Mouse (Mus musculus) CH12.LX (cell line): ENCODE measurements around the gene Cyfip2. TPM values are rescaled to one million over a fixed set of nuclear protein-coding genes. Genes with fewer than 3 reads are reported as not detected.

Source experiments
- DNase-seq: peaks from one replicate; pipeline ENCODE4 v3.0.0-alpha.2; 2013; ENCODE audit errors: extremely low read depth
- H3K27ac ChIP-seq: 2 replicates; pipeline ENCODE4 v1.5.1; 2012; ENCODE audit warnings: low read depth, mild to moderate bottlenecking, control low read depth, moderate library complexity; ENCODE audit not compliant: insufficient read depth
- H3K27me3 ChIP-seq: replicated peaks from 2 replicates; pipeline ENCODE3; 2012; ENCODE audit warnings: inconsistent platforms
- H3K36me3 ChIP-seq, 2 experiments: replicated peaks in 1 of 2; 2 replicates each; pipeline versions ENCODE3 to v1.6.1; 2012; ENCODE audit warnings: inconsistent platforms in 1 of 2, low read length in 1 of 2, mild to moderate bottlenecking in 1 of 2, mixed read lengths in 1 of 2, moderate library complexity in 1 of 2; ENCODE audit not compliant: control insufficient read depth in 1 of 2, insufficient read depth in 1 of 2
- H3K4me1 ChIP-seq, 2 experiments: 2 replicates each; pipeline ENCODE4 v1.6.1; 2012; ENCODE audit warnings: inconsistent platforms in 1 of 2, moderate library complexity in 1 of 2; ENCODE audit not compliant: insufficient read depth in 2 of 2, control insufficient read depth in 1 of 2
- H3K4me2 ChIP-seq: 2 replicates; pipeline ENCODE4 v1.6.1; 2012; ENCODE audit warnings: low read depth, mild to moderate bottlenecking, control low read depth; ENCODE audit not compliant: poor library complexity, insufficient read depth, severe bottlenecking
- H3K4me3 ChIP-seq, 3 experiments: fragments of 150-350 bp in 1 of 3; sonication (generic) in 1 of 3; replicated peaks in 1 of 3; 2 replicates each; pipeline versions ENCODE3 to v1.5.1; 2011 to 2012; ENCODE audit warnings: low read depth in 2 of 3, low read length in 2 of 3, mild to moderate bottlenecking in 2 of 3, moderate library complexity in 2 of 3, control low read depth in 1 of 3, improper control_type of control experiment in 1 of 3, inconsistent platforms in 1 of 3, mixed read lengths in 1 of 3; ENCODE audit not compliant: poor library complexity in 1 of 3
- H3K79me2 ChIP-seq: replicated peaks from 2 replicates; pipeline ENCODE4 v1.6.1; 2012; ENCODE audit warnings: mild to moderate bottlenecking, moderate library complexity; ENCODE audit not compliant: control insufficient read depth, poor library complexity, insufficient read depth, severe bottlenecking; ENCODE audit errors: extremely low read depth
- H3K9ac ChIP-seq: 2 replicates; pipeline ENCODE4 v1.6.1; 2012; ENCODE audit warnings: low read depth, mild to moderate bottlenecking, control low read depth, moderate library complexity; ENCODE audit not compliant: insufficient read depth
- H3K9me3 ChIP-seq: replicated peaks from 2 replicates; pipeline ENCODE3; 2012; ENCODE audit warnings: low read length, inconsistent platforms, mixed read lengths
- BHLHE40 ChIP-seq: IDR thresholded peaks from 2 replicates; pipeline ENCODE4 v1.6.1; 2011; ENCODE audit warnings: mild to moderate bottlenecking, low read depth, low read length, improper control_type of control experiment
- CHD1 ChIP-seq: IDR thresholded peaks from 2 replicates; pipeline ENCODE4 v1.6.1; 2012; ENCODE audit warnings: low read depth, low read length, improper control_type of control experiment, inconsistent platforms
- E2F4 ChIP-seq: IDR thresholded peaks from 2 replicates; pipeline ENCODE4 v1.6.1; 2011; ENCODE audit warnings: low read depth, low read length, improper control_type of control experiment; ENCODE audit not compliant: insufficient replicate concordance
- ELF1 ChIP-seq: IDR thresholded peaks from 2 replicates; pipeline ENCODE4 v1.6.1; 2014; ENCODE audit warnings: low read depth, mild to moderate bottlenecking, inconsistent platforms, low read length, improper control_type of control experiment
- EP300 ChIP-seq: IDR thresholded peaks from 2 replicates; pipeline ENCODE4 v1.6.1; 2011; ENCODE audit warnings: low read length, improper control_type of control experiment
- ETS1 ChIP-seq: conservative IDR thresholded peaks from 2 replicates; pipeline ENCODE4 v1.6.1; 2012; ENCODE audit warnings: low read depth, mild to moderate bottlenecking, inconsistent platforms, low read length, improper control_type of control experiment, moderate library complexity
- GABPA ChIP-seq: IDR thresholded peaks from 2 replicates; pipeline ENCODE4 v1.6.1; 2012; ENCODE audit warnings: low read depth, low read length, improper control_type of control experiment, inconsistent platforms; ENCODE audit not compliant: insufficient replicate concordance
- HCFC1 ChIP-seq: IDR thresholded peaks from 2 replicates; pipeline ENCODE4 v1.6.1; 2012; ENCODE audit warnings: low read depth, mild to moderate bottlenecking, inconsistent platforms, low read length, improper control_type of control experiment
- IRF4 ChIP-seq: IDR thresholded peaks from 2 replicates; pipeline ENCODE4 v1.6.1; 2014; ENCODE audit warnings: low read depth, mild to moderate bottlenecking, inconsistent platforms, low read length, improper control_type of control experiment
- JUN ChIP-seq: IDR thresholded peaks from 2 replicates; pipeline ENCODE4 v1.6.1; 2011; ENCODE audit warnings: low read depth, mild to moderate bottlenecking, low read length, improper control_type of control experiment, moderate library complexity; ENCODE audit not compliant: insufficient read depth
- JUND ChIP-seq: conservative IDR thresholded peaks from 2 replicates; pipeline ENCODE4 v1.6.1; 2011; ENCODE audit warnings: low read depth, low read length, improper control_type of control experiment
- KAT2A ChIP-seq: IDR thresholded peaks from 2 replicates; pipeline ENCODE4 v1.6.1; 2012; ENCODE audit warnings: low read length, improper control_type of control experiment, inconsistent platforms; ENCODE audit not compliant: insufficient replicate concordance
- MAFK ChIP-seq: IDR thresholded peaks from 2 replicates; pipeline ENCODE4 v1.6.1; 2011; ENCODE audit warnings: low read length, improper control_type of control experiment; ENCODE audit not compliant: insufficient replicate concordance
- MAX ChIP-seq: IDR thresholded peaks from 2 replicates; pipeline ENCODE4 v1.6.1; 2011; ENCODE audit warnings: low read length, improper control_type of control experiment
- MAZ ChIP-seq: IDR thresholded peaks from 2 replicates; pipeline ENCODE4 v1.6.1; 2012; ENCODE audit warnings: low read depth, mild to moderate bottlenecking, inconsistent platforms, low read length, improper control_type of control experiment, moderate library complexity
- MEF2A ChIP-seq: IDR thresholded peaks from 2 replicates; pipeline ENCODE4 v1.6.1; 2014; ENCODE audit warnings: low read depth, mild to moderate bottlenecking, inconsistent platforms, low read length, improper control_type of control experiment, borderline replicate concordance
- MXI1 ChIP-seq: IDR thresholded peaks from 2 replicates; pipeline ENCODE4 v1.6.1; 2011; ENCODE audit warnings: mild to moderate bottlenecking, low read depth, low read length, improper control_type of control experiment
- MYC ChIP-seq: IDR thresholded peaks from 2 replicates; pipeline ENCODE4 v1.6.1; 2011; ENCODE audit warnings: low read depth, mild to moderate bottlenecking, improper control_type of control experiment, low read length
- NELFE ChIP-seq: IDR thresholded peaks from 2 replicates; pipeline ENCODE4 v1.6.1; 2011; ENCODE audit warnings: low read depth, low read length, improper control_type of control experiment
- NRF1 ChIP-seq: IDR thresholded peaks from 2 replicates; pipeline ENCODE4 v1.6.1; 2014; ENCODE audit warnings: low read depth, mild to moderate bottlenecking, inconsistent platforms, low read length, improper control_type of control experiment, moderate library complexity
- PAX5 ChIP-seq: IDR thresholded peaks from 2 replicates; pipeline ENCODE4 v1.6.1; 2012; ENCODE audit warnings: low read length, inconsistent platforms, mixed read lengths
- POLR2A ChIP-seq: IDR thresholded peaks from 2 replicates; pipeline ENCODE4 v1.6.1; 2011; ENCODE audit warnings: low read depth, mild to moderate bottlenecking, improper control_type of control experiment, low read length
- POLR2AphosphoS2 ChIP-seq: IDR thresholded peaks from 2 replicates; pipeline ENCODE4 v1.6.1; 2011; ENCODE audit warnings: low read depth, low read length, improper control_type of control experiment
- RAD21 ChIP-seq: IDR thresholded peaks from 2 replicates; pipeline ENCODE4 v1.6.1; 2011; ENCODE audit warnings: low read depth, mild to moderate bottlenecking, low read length, improper control_type of control experiment, moderate library complexity
- RCOR1 ChIP-seq: conservative IDR thresholded peaks from 2 replicates; pipeline ENCODE4 v1.6.1; 2012; ENCODE audit warnings: low read depth, mild to moderate bottlenecking, inconsistent platforms, low read length, improper control_type of control experiment
- SIN3A ChIP-seq: IDR thresholded peaks from 2 replicates; pipeline ENCODE4 v1.6.1; 2012; ENCODE audit warnings: low read length, improper control_type of control experiment, inconsistent platforms
- SMC3 ChIP-seq: IDR thresholded peaks from 2 replicates; pipeline ENCODE4 v1.6.1; 2011; ENCODE audit warnings: low read depth, low read length, improper control_type of control experiment
- TBP ChIP-seq: conservative IDR thresholded peaks from 2 replicates; pipeline ENCODE4 v1.6.1; 2011; ENCODE audit warnings: low read depth, low read length, improper control_type of control experiment
- TCF12 ChIP-seq: IDR thresholded peaks from 2 replicates; pipeline ENCODE4 v1.6.1; 2014; ENCODE audit warnings: low read depth, mild to moderate bottlenecking, inconsistent platforms, low read length, improper control_type of control experiment
- UBTF ChIP-seq: IDR thresholded peaks from 2 replicates; pipeline ENCODE4 v1.6.1; 2012; ENCODE audit warnings: low read depth, mild to moderate bottlenecking, inconsistent platforms, low read length, improper control_type of control experiment, moderate library complexity
- ZC3H11A ChIP-seq: IDR thresholded peaks from 2 replicates; pipeline ENCODE4 v1.6.1; 2012; ENCODE audit warnings: low read depth, mild to moderate bottlenecking, inconsistent platforms, low read length, improper control_type of control experiment
- ZKSCAN1 ChIP-seq: IDR thresholded peaks from 2 replicates; pipeline ENCODE4 v1.6.1; 2012; ENCODE audit warnings: low read depth, inconsistent platforms, low read length, improper control_type of control experiment, borderline replicate concordance
- ZMIZ1 ChIP-seq: IDR thresholded peaks from 2 replicates; pipeline ENCODE4 v1.6.1; 2012; ENCODE audit warnings: low read depth, mild to moderate bottlenecking, inconsistent platforms, low read length, improper control_type of control experiment
- ZNF384 ChIP-seq: IDR thresholded peaks from 2 replicates; pipeline ENCODE4 v1.6.1; 2012; ENCODE audit warnings: low read depth, low read length, improper control_type of control experiment, inconsistent platforms
- dilution Hi-C: fragments of 300-500 bp; cut with MboI; formaldehyde crosslinking; loops from 2 replicates; pipeline ENCODE4 v1.14.3; 2020; ENCODE audit warnings: low sequenced_read_pairs; ENCODE audit not compliant: extremely low pct_unique_long_range_greater_than_20kb, extremely low pct_ligation_motif_present
- in situ Hi-C: fragments of 300-500 bp; cut with MboI; formaldehyde crosslinking; loops from 3 replicates; pipeline ENCODE4 v1.14.3; 2019; ENCODE audit warnings: low sequenced_read_pairs, low pct_ligation_motif_present, low pct_unique_long_range_greater_than_20kb, mixed read lengths
- polyA plus RNA-seq: library from polyadenylated mRNA; unstranded; fragments of >175 nt; gene quantifications from 2 replicates; pipeline ENCODE4 v1.2.1, GENCODE M21; 2012; ENCODE audit warnings: low read depth; ENCODE audit not compliant: insufficient read length
- total RNA-seq, 2 experiments: library from RNA; depleted of rRNA; stranded (reverse); fragments of 300-350 nt in 1 of 2; fragments of >200 nt in 1 of 2; gene quantifications; 2 replicates each; pipeline ENCODE4 v1.2.3; 2012 to 2014

Cyfip2 gene
- total and polyA plus RNA-seq, 3 experiments: 40.7 to 194 (median 97.6) TPM

DNA sequence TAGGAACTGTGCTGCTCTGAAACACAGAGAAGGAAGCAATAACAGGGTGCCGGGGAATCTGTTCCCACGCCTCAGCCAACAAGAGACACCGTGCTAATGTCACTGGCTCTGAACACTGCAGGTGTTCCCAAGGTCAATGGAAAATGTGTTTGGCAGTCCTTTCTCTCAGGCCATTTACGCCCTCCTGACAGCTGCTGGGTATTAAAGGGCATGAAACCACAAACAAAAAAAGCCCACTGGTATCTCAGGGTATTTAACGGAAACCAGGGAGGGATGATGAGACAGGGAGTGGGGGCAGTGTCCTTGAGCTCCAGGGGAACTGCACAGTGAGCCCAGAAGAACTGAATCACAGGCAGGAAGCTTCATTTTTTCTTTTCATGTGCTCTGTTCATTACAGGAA is 34.5 kb downstream of the Cyfip2 start:
- no peak for TF ChIP-seq IRF4
- TF ChIP-seq ETS1: peak; percentile 74
- TF ChIP-seq POLR2AphosphoS2: no peak
- no peak for TF ChIP-seq SMC3
- no peak for TF ChIP-seq ZMIZ1
- TF ChIP-seq RAD21: no peak
- TF ChIP-seq ZC3H11A: no peak
- TF ChIP-seq JUN: no peak
- TF ChIP-seq POLR2A: no peak
- peak; percentile 30; the same call in 1 of the 2 replicates for TF ChIP-seq TCF12
- TF ChIP-seq MYC: no peak
- no peak for TF ChIP-seq GABPA
- no peak for TF ChIP-seq ELF1
- no peak for TF ChIP-seq JUND
- TF ChIP-seq NRF1: no peak
- TF ChIP-seq MAFK: no peak
- TF ChIP-seq E2F4: no peak
- no peak for TF ChIP-seq HCFC1
- no peak for TF ChIP-seq BHLHE40
- TF ChIP-seq PAX5: no peak
- peak; percentile 50 for TF ChIP-seq EP300
- TF ChIP-seq SIN3A: no peak
- TF ChIP-seq RCOR1: no peak
- no peak for TF ChIP-seq KAT2A
- TF ChIP-seq ZKSCAN1: no peak
- TF ChIP-seq TBP: no peak
- TF ChIP-seq MAX: no peak
- no peak for TF ChIP-seq CHD1
- TF ChIP-seq MXI1: no peak
- no peak for TF ChIP-seq ZNF384
- no peak for TF ChIP-seq UBTF
- no peak for TF ChIP-seq NELFE
- TF ChIP-seq MEF2A: peak; percentile 11; the same call in 1 of the 2 replicates
- TF ChIP-seq MAZ: no peak
- TF ChIP-seq, all 38 proteins: peak for 4
- Histone ChIP-seq H3K36me3 (peaks cover 89 to 98% of the 10 kb centered on the region in 2 experiments), H3K27me3 (no peaks in the 10 kb centered on the region), H3K27ac (no peak overlapping the region), H3K4me3 (no peak overlapping the region), H3K9me3 (no peaks in the 10 kb centered on the region), H3K79me2 (peaks cover 2% of the 10 kb centered on the region; the same call in 1 of the 2 replicates), H3K4me2 (no peak overlapping the region), H3K9ac (no peak overlapping the region), H3K4me1 (peaks cover 0 to 80% of the 10 kb centered on the region in 2 experiments; a peak in 2 of 4 replicates)
- in situ Hi-C loops: loop anchor here (5.0 kb wide), 2 partner anchors 34 to 154 kb away; partner anchors contain the start of gene Cyfip2
- no peak for DNase-seq
- dilution Hi-C loops: no loop called here
